Mouse (Mus musculus) embryonic fibroblast, embryonic 13.5 days (primary cell): ENCODE results near the gene Dph5. TPM values are rescaled to one million over a fixed set of nuclear protein-coding genes. Genes with fewer than 3 reads are reported as not detected.
A peak's percentile ranks its signal among the peaks of the same experiment; 100 is the strongest.
"Not testable (repeated sequence)": the region's sequence is repeated elsewhere in the genome, so short reads cannot be mapped to it uniquely, and the experiment has no call there.

ENCODE experiments used
- H3K27ac ChIP-seq: 2 replicates; pipeline ENCODE4 v1.5.1; 2012; ENCODE audit warnings: low read length, control low read depth, inconsistent platforms; ENCODE audit not compliant: insufficient read depth
- H3K4me1 ChIP-seq: 2 replicates; pipeline ENCODE4 v1.6.1; 2011; ENCODE audit warnings: low read length; ENCODE audit not compliant: control insufficient read depth, insufficient read depth
- H3K4me3 ChIP-seq: 2 replicates; pipeline ENCODE4 v1.5.1; 2011; ENCODE audit warnings: mild to moderate bottlenecking, control low read depth, low read length; ENCODE audit not compliant: insufficient read depth
- CTCF ChIP-seq: IDR thresholded peaks from 2 replicates; pipeline ENCODE4 v1.5.1; 2011; ENCODE audit warnings: mild to moderate bottlenecking, control low read depth, low read length, moderate library complexity, borderline replicate concordance; ENCODE audit not compliant: insufficient read depth
- POLR2A ChIP-seq: IDR thresholded peaks from 2 replicates; pipeline ENCODE4 v1.6.1; 2011; ENCODE audit warnings: low read depth, mild to moderate bottlenecking, control low read depth, low read length, moderate library complexity
- polyA plus RNA-seq: library from polyadenylated mRNA; stranded (reverse); fragments of >200 nt; gene quantifications from 2 replicates; pipeline ENCODE4 v1.2.4, GENCODE M21; 2011; ENCODE audit warnings: low read depth; ENCODE audit not compliant: missing spikeins, insufficient read length

The Dph5 gene
- polyA plus RNA-seq, 1 experiment = 16.1 TPM

- Histone ChIP-seq H3K4me1 (no peaks in the 10 kb centered on the region; the same call in 1 of the 2 replicates), H3K4me3 (no peak overlapping the region), H3K27ac (no peak overlapping the region)
- TF ChIP-seq CTCF (no peak), POLR2A (no peak)
These were observed 31.1 kb upstream of the Dph5 start for GRCm38 (mm10) chr3:115856484-115857022.

- no peak for TF ChIP-seq CTCF
- TF ChIP-seq POLR2A = no peak
- H3K4me3 ChIP-seq = no peak overlapping the region
These were observed 30.2 kb upstream of the Dph5 start for GRCm38 (mm10) chr3:115857436-115857835.

GRCm38 (mm10) chr3:115858822-115859221 is 28.8 kb upstream of the Dph5 start:
- Histone ChIP-seq H3K4me1 (no peaks in the 10 kb centered on the region; the same call in 1 of the 2 replicates), H3K4me3 (no peak overlapping the region), H3K27ac (no peak overlapping the region)
- TF ChIP-seq CTCF = no peak
- TF ChIP-seq POLR2A = no peak

More at GRCm38 (mm10) chr3:115857436-115857835, 30.2 kb upstream of the Dph5 start:
- Histone ChIP-seq H3K4me1 (no peaks in the 10 kb centered on the region; the same call in 1 of the 2 replicates), H3K27ac (no peak overlapping the region)

- not testable (repeated sequence) for H3K4me3 ChIP-seq, H3K27ac ChIP-seq, H3K4me1 ChIP-seq
These were observed 26.9 kb upstream of the Dph5 start for GRCm38 (mm10) chr3:115860780-115861179.

GRCm38 (mm10) chr3:115863487-115863886 is 24.1 kb upstream of the Dph5 start:
- no peaks in the 10 kb centered on the region; the same call in 1 of the 2 replicates for H3K4me1 ChIP-seq
- no peak overlapping the region for H3K27ac ChIP-seq
- H3K4me3 ChIP-seq = no peak overlapping the region
- no peak for TF ChIP-seq CTCF
- no peak for TF ChIP-seq POLR2A

GRCm38 (mm10) chr3:115867150-115867549 is 20.5 kb upstream of the Dph5 start:
- peak overlapping the region; percentile 88 for H3K27ac ChIP-seq
- H3K4me1 ChIP-seq = no peaks in the 10 kb centered on the region
- TF ChIP-seq POLR2A (no peak), CTCF (no peak)
- no peak overlapping the region for H3K4me3 ChIP-seq

- Histone ChIP-seq H3K4me3 (no peak overlapping the region), H3K4me1 (no peaks in the 10 kb centered on the region), H3K27ac (peak overlapping the region; percentile 69)
- TF ChIP-seq POLR2A (no peak), CTCF (no peak)
These were observed 19.7 kb upstream of the Dph5 start for GRCm38 (mm10) chr3:115867901-115868300.

- TF ChIP-seq CTCF (no peak), POLR2A (no peak)
- Histone ChIP-seq H3K27ac (no peak overlapping the region), H3K4me1 (no peaks in the 10 kb centered on the region), H3K4me3 (no peak overlapping the region)
These were observed 18.3 kb upstream of the Dph5 start for GRCm38 (mm10) chr3:115869360-115869759.

GRCm38 (mm10) chr3:115875551-115875950 is 12.1 kb upstream of the Dph5 start:
- TF ChIP-seq POLR2A (no peak), CTCF (no peak)
- Histone ChIP-seq H3K27ac (no peak overlapping the region), H3K4me1 (no peaks in the 10 kb centered on the region), H3K4me3 (no peak overlapping the region)

GRCm38 (mm10) chr3:115877133-115877532 is 10.5 kb upstream of the Dph5 start:
- no peak overlapping the region for H3K27ac ChIP-seq
- H3K4me1 ChIP-seq = no peaks in the 10 kb centered on the region
- TF ChIP-seq POLR2A (no peak), CTCF (no peak)
- H3K4me3 ChIP-seq = no peak overlapping the region

- no peak overlapping the region for H3K27ac ChIP-seq
- H3K4me1 ChIP-seq = no peaks in the 10 kb centered on the region; the same call in 1 of the 2 replicates
- no peak for TF ChIP-seq CTCF
- no peak for TF ChIP-seq POLR2A
- H3K4me3 ChIP-seq = no peak overlapping the region
These were observed 3.6 kb upstream of the Dph5 start for GRCm38 (mm10) chr3:115884086-115884485.
